Mouse (Mus musculus) liver, embryonic 14.5 days (tissue): ENCODE data around the gene Pah.

Experiments used
- CTCF ChIP-seq: IDR thresholded peaks from 2 replicates; pipeline ENCODE4 v1.5.1; 2016; ENCODE audit warnings: antibody characterized with exemption, low read depth, control low read depth
- EP300 ChIP-seq: IDR thresholded peaks from 2 replicates; pipeline ENCODE4 v1.6.1; 2016; ENCODE audit warnings: antibody characterized with exemption, low read depth

DNA sequence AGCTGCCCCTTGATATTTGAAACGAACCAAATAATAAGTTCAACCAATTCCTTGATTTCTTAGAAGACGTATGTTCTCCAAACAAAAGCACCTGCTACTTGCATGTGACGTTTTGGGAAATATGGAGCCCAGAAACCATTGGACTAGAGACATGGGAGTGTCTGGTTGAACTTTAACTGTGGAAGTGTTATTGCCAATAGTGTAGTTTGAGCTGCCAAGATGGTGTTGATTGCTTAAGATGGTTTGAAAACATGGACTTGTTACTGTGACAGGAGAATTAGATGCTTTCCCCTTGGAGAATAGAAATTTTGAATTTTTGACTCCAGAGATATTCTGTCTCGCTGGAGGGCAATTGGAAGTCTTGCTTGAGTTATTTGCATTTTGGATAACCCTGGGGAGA, 50.9 kb downstream of the Pah start:
- TF ChIP-seq CTCF (no peak), EP300 (no peak)
